Mouse (Mus musculus) heart, embryonic 14.5 days (tissue): ENCODE data around the gene Slc35g2. TPM values are rescaled to one million over a fixed set of nuclear protein-coding genes. Genes with fewer than 3 reads are reported as not detected.
A peak's percentile ranks its signal among the peaks of the same experiment; 100 is the strongest.

Experiments used
- ATAC-seq: fragments of 200-750 bp; cut with Nextera tagmentation; 2 replicates; pipeline ENCODE4 v1.8.0; 2017; ENCODE audit warnings: low read depth, moderate TSS enrichment; ENCODE audit not compliant: insufficient number of reproducible peaks, insufficient read depth, low FRiP score
- H3K27ac ChIP-seq, 2 experiments: fragments of 200-500 bp in 1 of 2; fragments of 300-500 bp in 1 of 2; sonication (generic) in 1 of 2; replicated peaks in 1 of 2; 2 replicates each; pipeline ENCODE4 v1.5.1; 2012 to 2014; ENCODE audit warnings: low read depth in 2 of 2, low read length in 2 of 2, control low read depth in 1 of 2, mild to moderate bottlenecking in 1 of 2, mixed read lengths in 1 of 2; ENCODE audit not compliant: control insufficient read depth in 1 of 2, insufficient read depth in 1 of 2
- H3K27me3 ChIP-seq: fragments of 300-500 bp; sonication (generic); 2 replicates; pipeline ENCODE4 v1.6.1; 2014; ENCODE audit warnings: mild to moderate bottlenecking, low read length, control low read depth; ENCODE audit not compliant: control insufficient read depth, insufficient read depth
- H3K36me3 ChIP-seq: fragments of 300-500 bp; sonication (generic); 2 replicates; pipeline ENCODE4 v1.6.1; 2014; ENCODE audit warnings: mild to moderate bottlenecking, control low read depth, low read length, mixed read lengths; ENCODE audit not compliant: control insufficient read depth, insufficient read depth
- H3K4me1 ChIP-seq, 2 experiments: fragments of 200-500 bp in 1 of 2; fragments of 300-500 bp in 1 of 2; sonication (generic) in 1 of 2; 2 replicates each; pipeline ENCODE4 v1.6.1; 2012 to 2014; ENCODE audit warnings: low read length in 2 of 2, control low read depth in 1 of 2, mixed read lengths in 1 of 2; ENCODE audit not compliant: control insufficient read depth in 2 of 2, insufficient read depth in 2 of 2
- H3K4me2 ChIP-seq: fragments of 300-500 bp; sonication (generic); 2 replicates; pipeline ENCODE4 v1.6.1; 2014; ENCODE audit warnings: mild to moderate bottlenecking, low read length
- H3K4me3 ChIP-seq, 2 experiments: fragments of 200-500 bp in 1 of 2; fragments of 300-500 bp in 1 of 2; sonication (generic) in 1 of 2; 2 replicates each; pipeline ENCODE4 v1.5.1; 2012 to 2014; ENCODE audit warnings: low read length in 2 of 2, mild to moderate bottlenecking in 2 of 2, control low read depth in 1 of 2, low read depth in 1 of 2, moderate library complexity in 1 of 2; ENCODE audit not compliant: control insufficient read depth in 1 of 2, insufficient read depth in 1 of 2
- H3K9ac ChIP-seq: fragments of 300-500 bp; sonication (generic); 2 replicates; pipeline ENCODE4 v1.6.1; 2014; ENCODE audit warnings: mild to moderate bottlenecking, low read length
- H3K9me3 ChIP-seq: fragments of 300-500 bp; sonication (generic); 2 replicates; pipeline ENCODE4 v1.6.1; 2016; ENCODE audit warnings: low read length, control low read depth; ENCODE audit not compliant: control insufficient read depth
- WGBS: fragments of 180-500 bp; shearing (Covaris S2); extraction: QIAGEN DNeasy Blood & Tissue Kit; methylation state at CpG from one replicate; pipeline ENCODE4 v1.1.7; 2014; 5-methylcytosine and 5-hydroxymethylcytosine counted together
- polyA plus RNA-seq: library from polyadenylated mRNA; unstranded; fragments of >200 nt; fragmentation: Nextera tagmentation; extraction: Ambion mirVana; gene quantifications from 2 replicates; pipeline ENCODE4 v1.2.1, GENCODE M21; 2014

Gene Slc35g2
- polyA plus RNA-seq, 1 experiment from 2014 or later = 11.0 TPM

- no peak overlapping the region for H3K9ac ChIP-seq
- no peaks in the 10 kb centered on the region for H3K27me3 ChIP-seq
- H3K9me3 ChIP-seq = no peaks in the 10 kb centered on the region
- no peak overlapping the region for H3K27ac ChIP-seq
- no peak for ATAC-seq
- H3K4me2 ChIP-seq = no peak overlapping the region
- H3K4me3 ChIP-seq = no peak overlapping the region
- 65% methylated on average over 20 of the region's 20 CpGs for WGBS
- H3K4me1 ChIP-seq = peaks cover 12 to 22% of the 10 kb centered on the region in 2 experiments
- H3K36me3 ChIP-seq = no peaks in the 10 kb centered on the region
These were observed 9.4 kb upstream of the Slc35g2 start for GRCm38 (mm10) chr9:100580196-100580740.

DNA sequence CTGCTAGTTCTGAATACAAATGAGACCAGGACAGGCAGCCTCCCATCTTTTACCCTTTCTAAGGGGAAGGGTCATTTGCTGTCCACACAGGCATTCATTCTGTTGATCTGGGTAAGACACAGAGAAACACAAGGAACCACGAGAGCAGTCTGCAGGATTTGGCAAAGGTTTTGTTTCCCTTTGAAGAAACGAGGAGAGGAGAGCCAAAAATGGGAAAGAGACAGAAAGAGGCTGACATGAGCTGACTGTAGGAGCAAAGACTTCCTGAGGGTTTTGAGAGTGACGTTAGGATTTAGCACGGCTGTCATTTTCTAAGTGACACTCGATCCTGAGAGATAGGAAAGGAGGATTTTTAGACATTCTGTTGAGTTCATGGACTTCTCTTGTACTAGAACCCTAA, 3.1 kb upstream of the Slc35g2 start:
- Histone ChIP-seq H3K4me2 (no peak overlapping the region), H3K4me1 (0 out of 4 replicates have a peak, but pooled peaks cover 2 to 3% of the 10 kb centered on the region in 2 experiments), H3K9ac (no peak overlapping the region), H3K36me3 (no peaks in the 10 kb centered on the region), H3K27ac (no peak overlapping the region), H3K4me3 (no peak overlapping the region), H3K9me3 (no peaks in the 10 kb centered on the region), H3K27me3 (no peaks in the 10 kb centered on the region)
- 52% methylated on average over 5 of the region's 5 CpGs for WGBS
- no peak for ATAC-seq

GRCm38 (mm10) chr9:100573300-100573699, 2.4 kb upstream of the Slc35g2 start:
- no peak overlapping the region for H3K4me2 ChIP-seq
- no peaks in the 10 kb centered on the region for H3K36me3 ChIP-seq
- no peak overlapping the region for H3K4me3 ChIP-seq
- H3K27ac ChIP-seq = no peak overlapping the region
- no peaks in the 10 kb centered on the region for H3K9me3 ChIP-seq
- H3K9ac ChIP-seq = no peak overlapping the region
- WGBS = 62% methylated on average over 2 of the region's 2 CpGs
- no peak for ATAC-seq
- H3K27me3 ChIP-seq = no peaks in the 10 kb centered on the region
- H3K4me1 ChIP-seq = 0 out of 4 replicates have a peak, but pooled peaks cover 2 to 3% of the 10 kb centered on the region in 2 experiments

- Histone ChIP-seq H3K4me1 (0 out of 4 replicates have a peak, but pooled peaks cover 2 to 3% of the 10 kb centered on the region in 2 experiments), H3K27me3 (no peaks in the 10 kb centered on the region), H3K36me3 (no peaks in the 10 kb centered on the region), H3K9me3 (no peaks in the 10 kb centered on the region), H3K27ac (no peak overlapping the region), H3K4me2 (peak overlapping the region; percentile 84), H3K4me3 (peak overlapping the region in 1 of 2 experiments; percentile 68; a peak in 2 of 4 replicates), H3K9ac (no peak overlapping the region; the same call in 1 of the 2 replicates)
- ATAC-seq = no peak
- WGBS = 88% methylated on average over 1 of the region's 1 CpGs
These were observed 621 bp upstream of the Slc35g2 start for GRCm38 (mm10) chr9:100571511-100571910.

GRCm38 (mm10) chr9:100569798-100570625, 878 bp downstream of the Slc35g2 start:
- Histone ChIP-seq H3K27me3 (no peaks in the 10 kb centered on the region), H3K9me3 (no peaks in the 10 kb centered on the region), H3K27ac (0 out of 4 replicates have a peak overlapping the region, but pooled peaks of 1 of the 2 experiments have one; percentile 51), H3K4me2 (peak overlapping the region; percentile 84), H3K36me3 (no peaks in the 10 kb centered on the region), H3K9ac (peak overlapping the region; percentile 81), H3K4me3 (peak overlapping the region; percentile 68 to 71), H3K4me1 (0 out of 4 replicates have a peak, but pooled peaks cover 2 to 3% of the 10 kb centered on the region in 2 experiments)
- WGBS = 5% methylated on average over 32 of the region's 32 CpGs
- ATAC-seq = peak; percentile 62

DNA sequence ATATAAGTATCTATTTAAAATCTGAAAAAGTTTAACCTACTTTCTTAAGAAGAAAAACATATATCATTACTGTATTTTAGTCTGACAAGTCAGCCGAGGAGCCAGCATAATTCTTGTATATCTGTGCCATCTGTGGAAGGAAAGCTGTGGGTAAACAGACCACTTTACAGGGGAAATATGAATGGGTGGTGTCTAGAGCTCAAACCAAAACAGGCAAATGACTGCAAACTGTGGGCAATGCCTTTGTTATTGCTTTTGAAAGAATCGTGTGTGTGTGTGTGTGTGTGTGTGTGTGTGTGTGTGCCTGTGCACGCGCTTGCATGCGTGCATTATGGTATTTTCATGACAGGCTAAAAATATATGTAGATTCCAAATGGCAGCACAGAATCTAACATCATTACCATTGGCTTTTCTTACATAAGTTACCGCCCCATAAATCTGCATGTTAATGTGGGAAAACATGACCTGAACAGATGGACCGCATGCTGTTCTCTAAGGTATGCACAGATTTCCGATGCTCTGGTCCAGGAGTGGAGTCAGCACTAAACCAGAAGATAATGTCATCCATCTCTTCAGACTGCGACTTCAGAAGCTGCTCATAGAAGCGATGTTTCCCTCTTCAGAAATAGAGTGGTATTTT, 10.5 kb downstream of the Slc35g2 start:
- no peaks in the 10 kb centered on the region for H3K27me3 ChIP-seq
- 86% methylated on average over 10 of the region's 10 CpGs for WGBS
- H3K9ac ChIP-seq = no peak overlapping the region
- no peak overlapping the region for H3K4me3 ChIP-seq
- no peak overlapping the region for H3K27ac ChIP-seq
- H3K36me3 ChIP-seq = no peaks in the 10 kb centered on the region
- no peak for ATAC-seq
- no peak overlapping the region for H3K4me2 ChIP-seq
- no peaks in the 10 kb centered on the region for H3K9me3 ChIP-seq
- H3K4me1 ChIP-seq = no peaks in the 10 kb centered on the region

GRCm38 (mm10) chr9:100558991-100559390, 11.9 kb downstream of the Slc35g2 start:
- no peaks in the 10 kb centered on the region for H3K4me1 ChIP-seq
- no peak overlapping the region for H3K4me3 ChIP-seq
- H3K27me3 ChIP-seq = no peaks in the 10 kb centered on the region
- H3K9ac ChIP-seq = no peak overlapping the region
- H3K27ac ChIP-seq = no peak overlapping the region
- ATAC-seq = no peak
- no peak overlapping the region for H3K4me2 ChIP-seq
- no peaks in the 10 kb centered on the region for H3K36me3 ChIP-seq
- H3K9me3 ChIP-seq = no peaks in the 10 kb centered on the region
